Mouse (Mus musculus) gastrocnemius, postnatal 4 days (tissue): Measurements from ENCODE around the gene Snapc4. TPM values are rescaled to one million over a fixed set of nuclear protein-coding genes. Genes with fewer than 3 reads are reported as not detected.

Source experiments
- DNase-seq, 2 experiments: peaks; one replicate each; pipeline ENCODE4 v3.0.0; 2021 to 2022; ENCODE audit warnings: low spot score in 2 of 2, mixed read lengths in 2 of 2
- long read RNA-seq, 2 experiments: library from polyadenylated mRNA; stranded (forward); transcript quantifications; one replicate each; pipeline ENCODE4 v2.0.0; 2021
- total RNA-seq, 2 experiments: library from RNA; stranded (reverse); gene quantifications; 2 replicates each; pipeline ENCODE4 v1.2.3; 2021

Gene Snapc4
- 10 to 100 TPM; 20.6 to 22.2 TPM for total RNA-seq
- long read RNA-seq, experiment 1, partial matches to known transcripts = 6 of 15 reads
- long read RNA-seq, experiment 1, other reads (novel, unspliced or antisense) = 9 of 15 reads
- long read RNA-seq, experiment 2, full-length matches to known transcripts = 2 of 11 reads
- long read RNA-seq, experiment 2, partial matches to known transcripts = 4 of 11 reads
- long read RNA-seq, experiment 2, other reads (novel, unspliced or antisense) = 5 of 11 reads

DNA sequence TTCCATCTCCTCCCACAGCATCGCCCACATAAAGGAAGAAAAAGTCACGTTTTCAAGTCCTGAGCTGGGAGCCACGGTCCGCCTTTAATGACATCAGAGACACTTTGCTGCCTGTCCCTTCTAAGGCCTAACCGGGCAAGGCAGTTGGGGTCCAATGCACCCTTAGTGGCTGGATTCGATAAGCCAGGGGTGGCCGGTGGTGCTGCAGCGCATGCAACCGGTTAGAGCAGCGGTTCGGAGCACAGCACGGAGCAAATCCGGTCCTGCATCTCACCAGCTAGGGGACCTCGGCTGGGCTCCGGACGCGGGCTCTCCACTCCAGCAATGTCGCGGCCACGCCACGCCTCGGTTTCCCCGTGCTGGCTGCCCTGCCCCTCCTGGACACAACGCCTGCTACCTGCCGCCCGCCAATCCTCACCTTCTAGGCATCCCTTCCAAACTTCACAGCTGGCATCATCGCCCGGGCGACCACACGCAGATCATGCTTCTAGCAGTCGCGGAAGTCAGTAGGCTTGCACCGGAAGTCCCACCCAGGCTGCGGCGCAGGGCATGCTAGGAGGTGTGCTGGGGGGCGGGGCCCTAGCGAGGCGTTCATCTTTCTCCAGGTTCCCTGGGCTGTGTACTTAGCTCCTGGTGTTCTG lies at the start of gene Snapc4:
Gene Snapc4 (minus strand): TSS at position 523 of the 641 bp plus-strand sequence.
- peak; percentile 69 to 83 for DNase-seq

DNA sequence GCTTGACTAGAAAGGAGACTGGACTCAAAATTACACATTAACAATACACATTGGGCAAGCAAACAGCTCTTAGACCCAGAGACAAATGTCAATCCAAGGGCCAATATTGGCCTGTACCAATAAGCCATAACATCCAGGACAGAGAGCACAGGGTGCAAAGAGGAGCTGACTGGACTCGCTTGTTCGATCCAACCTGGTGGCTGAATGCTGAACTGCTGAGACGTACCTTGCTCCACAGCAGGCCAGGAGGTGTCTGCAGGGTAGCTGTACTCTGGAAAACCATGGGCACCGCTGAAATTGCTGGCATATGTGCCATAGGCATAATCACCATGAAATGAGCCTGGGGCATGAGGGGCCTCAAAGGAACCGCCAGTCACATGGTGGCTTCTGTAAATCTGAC lies 49.4 kb upstream of the Snapc4 start:
- DNase-seq = no peak

DNA sequence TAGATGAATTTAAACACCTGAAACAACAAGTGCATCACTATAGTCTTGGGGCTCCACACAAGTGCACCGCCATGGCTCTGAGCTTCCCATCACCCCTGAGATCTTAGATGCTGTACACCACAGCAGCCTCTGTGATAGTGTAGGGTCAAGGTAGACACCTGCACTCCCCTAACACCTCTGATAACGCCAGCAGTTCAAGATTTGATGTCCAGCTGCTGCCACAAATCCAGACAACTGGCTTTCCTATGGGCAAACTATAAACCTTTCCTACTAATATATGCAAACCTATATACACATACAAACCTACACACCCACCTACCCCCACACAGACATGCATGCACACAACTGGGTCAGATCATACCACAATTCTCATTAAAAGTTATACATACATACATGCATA lies 44.1 kb upstream of the Snapc4 start:
- no peak for DNase-seq

DNA sequence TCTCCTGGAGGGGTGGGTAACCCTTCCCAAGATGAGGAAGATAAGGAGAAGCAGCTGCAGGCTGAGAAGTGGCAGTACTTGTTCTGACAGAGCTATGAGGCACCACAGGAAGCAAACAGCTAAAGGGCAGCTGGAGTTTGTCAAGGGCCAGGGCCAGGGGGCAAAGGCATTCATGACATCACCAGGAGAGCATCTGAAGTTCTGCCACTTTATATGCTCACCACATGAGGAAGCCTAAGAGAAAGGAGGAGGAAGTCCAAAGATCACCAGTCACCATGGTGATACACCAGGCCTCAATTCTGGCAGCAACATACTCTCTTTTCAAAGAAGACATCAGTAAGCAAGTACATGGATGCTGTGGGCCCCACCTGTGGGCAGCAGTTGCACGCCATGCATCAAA lies 42.6 kb upstream of the Snapc4 start:
- no peak for DNase-seq

DNA sequence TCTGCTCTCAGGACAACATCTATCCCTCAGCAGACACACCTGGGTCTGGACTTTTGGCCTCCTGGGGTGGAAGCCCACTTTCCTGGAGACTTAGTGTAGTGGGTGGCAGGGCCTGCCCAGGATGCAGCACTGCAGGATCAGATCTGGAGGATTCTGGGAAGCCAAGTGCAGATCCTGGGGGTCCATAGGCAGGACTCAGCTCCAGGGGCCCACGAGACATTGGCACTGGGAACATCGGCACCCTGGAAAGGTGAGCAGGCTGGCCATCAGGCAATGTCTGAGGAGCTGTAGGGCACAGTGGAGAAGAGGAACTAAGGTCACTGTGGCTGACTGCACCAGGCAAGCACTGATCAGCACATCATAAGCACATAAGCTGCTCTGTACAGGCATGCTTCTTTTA lies 41.5 kb upstream of the Snapc4 start:
- no peak for DNase-seq

DNA sequence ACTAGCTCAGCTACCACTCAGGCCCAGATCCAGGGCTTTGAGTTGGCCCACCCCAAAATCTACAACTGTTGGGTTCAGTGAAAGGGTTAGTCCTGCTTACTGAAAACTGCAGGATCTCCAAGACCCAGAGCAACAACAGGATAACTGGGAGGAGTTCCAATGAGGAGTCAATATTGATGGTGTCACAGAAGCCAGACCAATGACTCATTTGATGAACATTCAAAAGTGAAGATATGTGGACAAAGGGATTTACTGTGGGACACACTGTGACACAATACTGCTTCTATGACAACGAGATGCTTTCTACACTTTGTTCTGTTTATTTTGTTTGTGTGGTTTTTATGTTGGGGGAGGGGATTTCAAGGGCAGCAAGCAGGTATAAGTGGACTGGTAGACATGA lies 37.7 kb upstream of the Snapc4 start:
- no peak for DNase-seq

DNA sequence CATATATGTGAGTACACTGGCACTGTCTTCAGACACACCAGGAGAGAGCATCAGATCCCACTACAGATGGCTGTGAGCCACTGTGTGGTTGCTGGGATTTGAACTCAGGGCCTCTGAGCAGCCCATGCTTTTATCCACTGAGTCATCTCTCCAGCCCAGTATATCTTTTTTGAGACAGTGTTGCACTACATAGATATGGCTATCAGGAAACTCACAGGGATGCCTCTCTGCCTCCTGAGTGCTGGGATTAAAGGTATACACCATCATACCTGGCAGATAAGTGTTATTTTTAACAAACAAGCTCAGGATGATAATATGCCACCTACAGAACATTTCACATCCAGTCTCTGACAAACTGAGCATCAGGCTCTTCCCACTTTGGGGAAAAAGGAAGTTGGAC lies 36.6 kb upstream of the Snapc4 start:
- DNase-seq = no peak

DNA sequence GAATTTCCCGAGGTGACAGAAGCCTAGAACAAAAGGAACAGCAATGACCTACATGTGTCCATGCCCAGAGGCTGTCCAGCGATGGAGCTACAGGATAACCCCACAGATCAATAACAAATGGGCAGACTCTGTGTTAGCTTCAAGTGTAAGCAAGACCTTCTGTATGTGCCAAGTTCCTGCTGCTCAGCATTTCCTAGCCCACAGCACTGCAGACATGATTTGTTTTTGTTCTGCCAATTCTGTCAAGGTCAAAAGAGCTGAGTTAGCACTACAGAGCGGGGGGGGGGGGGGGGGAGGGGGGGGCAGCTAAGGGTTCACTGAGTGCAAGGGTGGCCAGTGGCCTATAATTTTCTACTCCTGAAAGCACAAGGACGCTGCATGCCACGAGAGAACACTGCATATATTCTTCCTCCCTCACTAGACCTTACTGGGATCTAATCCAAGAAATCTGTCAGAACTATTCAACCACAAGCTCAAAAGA lies 30.5 kb upstream of the Snapc4 start:
- DNase-seq = no peak

DNA sequence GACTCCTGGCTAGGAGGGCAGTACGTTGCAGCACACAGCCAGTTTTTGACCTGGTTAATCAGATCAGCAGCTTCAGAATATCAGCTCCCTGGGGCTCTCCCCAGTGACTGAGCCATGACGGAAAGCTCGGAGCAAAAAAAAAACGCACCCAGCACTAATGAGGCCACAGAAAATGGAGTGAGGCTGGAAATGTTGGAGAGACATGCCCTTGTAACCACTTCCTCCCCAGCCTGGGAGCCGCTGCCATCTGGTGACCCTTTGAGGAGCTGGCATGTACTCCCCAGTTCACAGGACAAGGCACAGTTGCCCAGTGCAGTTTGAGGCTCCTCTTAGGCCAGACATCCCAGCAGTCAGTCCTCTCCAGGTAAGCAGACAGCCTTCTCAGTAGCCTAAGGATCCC lies 29.6 kb upstream of the Snapc4 start:
- no peak for DNase-seq

DNA sequence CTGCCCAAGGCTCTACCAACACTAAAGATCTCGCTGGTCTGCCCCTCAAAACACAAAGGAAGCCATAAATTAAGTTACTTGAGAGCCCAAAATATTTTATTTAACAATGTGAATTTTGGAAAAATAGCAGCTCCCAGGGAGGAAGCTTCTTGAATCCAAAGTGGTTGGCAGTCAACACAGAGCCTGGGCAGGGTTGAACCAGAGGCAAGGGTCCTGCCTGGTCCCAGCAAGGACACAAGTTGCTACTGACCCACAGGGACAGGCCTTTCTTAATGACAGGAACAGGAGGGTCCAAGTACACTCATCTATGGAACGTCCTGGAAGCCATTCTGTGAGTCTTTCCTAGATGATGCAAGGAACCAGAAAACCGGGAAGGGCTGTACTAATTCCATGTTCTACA lies 28.9 kb upstream of the Snapc4 start:
- no peak for DNase-seq

DNA sequence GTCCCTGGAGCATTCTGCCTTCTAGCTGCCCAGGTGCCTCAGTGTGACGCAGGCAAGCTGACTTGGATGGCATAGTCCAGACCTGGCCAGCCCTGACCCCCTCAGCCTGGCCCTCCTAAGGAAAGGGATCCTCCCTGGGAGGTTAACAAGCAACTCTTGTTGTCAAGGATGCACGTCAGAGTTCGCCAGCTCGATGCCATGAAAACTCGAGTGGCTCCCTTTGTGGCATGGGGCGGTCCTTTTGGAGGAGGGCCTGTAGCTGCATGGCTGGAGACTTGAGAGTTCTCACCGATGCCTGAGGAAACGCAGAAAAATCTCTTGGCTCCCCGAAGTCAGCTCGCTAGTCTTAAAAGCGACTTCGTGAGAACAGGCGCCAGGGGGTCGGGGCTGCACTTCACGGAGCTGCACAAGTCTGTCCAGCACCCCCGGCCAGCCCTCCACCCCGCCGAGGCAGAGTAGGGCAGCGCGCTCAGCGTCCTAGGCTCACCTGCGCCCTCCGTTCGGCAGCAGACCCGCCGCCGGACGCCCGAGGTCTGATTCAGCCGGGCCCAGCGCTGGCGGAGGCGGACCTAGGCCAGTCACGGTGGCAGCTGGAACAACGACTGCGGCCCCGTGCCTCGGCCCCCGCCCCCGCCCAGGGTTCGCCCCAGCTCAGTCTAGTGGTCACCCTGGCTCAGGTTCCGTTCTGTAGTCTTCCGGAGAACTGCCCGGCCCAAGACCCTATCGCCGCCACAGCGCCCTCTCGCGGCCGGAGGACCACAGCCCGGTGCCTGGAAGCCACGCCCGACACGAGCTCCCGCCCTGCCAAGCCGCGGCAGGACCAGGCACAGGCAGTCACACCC lies 28.3 kb upstream of the Snapc4 start, which contains the start of gene Inpp5e:
Gene Inpp5e (minus strand): TSS at position 689 of the 842 bp plus-strand sequence.
- DNase-seq = peak; percentile 98 to 99

DNA sequence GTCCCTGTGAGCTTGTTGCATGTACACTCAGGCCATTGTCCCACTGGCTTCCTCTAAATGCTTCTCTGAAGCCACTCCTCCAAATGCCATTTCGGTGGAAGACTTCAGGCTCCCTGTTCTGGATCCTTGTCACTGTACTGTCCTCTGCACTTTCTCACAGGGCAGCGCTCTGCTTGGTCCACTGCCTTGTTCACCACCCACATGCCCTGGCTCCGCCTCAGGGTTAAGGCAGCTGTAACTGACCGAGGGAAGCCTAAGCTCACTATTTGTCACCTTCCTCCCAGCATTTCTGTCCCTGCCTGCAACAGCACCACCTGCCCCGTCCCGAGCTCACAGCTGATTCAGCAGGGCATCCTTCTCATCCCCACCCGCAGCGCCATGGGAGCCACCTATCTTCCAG lies 22.9 kb upstream of the Snapc4 start:
- no peak for DNase-seq

DNA sequence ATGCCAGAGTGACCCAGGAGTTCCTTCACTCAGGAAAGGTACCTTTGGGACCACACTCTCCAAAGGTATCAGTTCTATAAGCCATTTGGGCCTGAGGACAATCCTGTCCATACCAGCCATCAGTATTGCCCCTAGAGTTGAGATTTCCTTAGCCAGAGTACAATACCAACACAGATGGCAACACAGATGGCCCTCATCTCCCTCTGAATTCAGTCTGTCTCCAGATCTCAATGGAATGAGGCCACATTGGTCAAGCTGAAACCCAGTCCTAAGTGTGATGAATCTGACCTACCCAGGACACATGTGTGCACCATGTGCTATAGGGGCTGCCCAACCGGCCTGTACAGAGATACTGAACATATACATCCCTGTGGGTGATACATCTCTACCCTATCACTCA lies 21.8 kb upstream of the Snapc4 start:
- DNase-seq = no peak

DNA sequence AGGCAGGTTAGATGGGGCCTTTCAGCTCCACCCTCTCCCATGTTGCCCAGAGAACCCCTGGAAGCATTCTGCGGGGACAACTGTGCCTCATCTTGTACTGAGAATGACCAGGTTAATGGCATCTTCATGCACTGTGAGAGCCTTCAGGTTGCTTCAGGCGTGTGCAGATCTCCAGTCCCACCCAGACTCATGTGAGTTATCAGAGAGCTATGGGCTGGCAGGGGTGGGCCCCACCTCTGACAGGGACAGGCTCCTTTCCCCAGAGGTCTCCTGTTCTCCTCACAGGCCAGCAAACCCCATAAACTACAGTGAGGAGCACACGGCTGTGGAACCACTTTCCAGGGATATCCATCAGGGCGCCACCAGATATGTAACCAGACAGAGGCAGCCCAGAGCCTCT lies 20.6 kb upstream of the Snapc4 start:
- DNase-seq = no peak

DNA sequence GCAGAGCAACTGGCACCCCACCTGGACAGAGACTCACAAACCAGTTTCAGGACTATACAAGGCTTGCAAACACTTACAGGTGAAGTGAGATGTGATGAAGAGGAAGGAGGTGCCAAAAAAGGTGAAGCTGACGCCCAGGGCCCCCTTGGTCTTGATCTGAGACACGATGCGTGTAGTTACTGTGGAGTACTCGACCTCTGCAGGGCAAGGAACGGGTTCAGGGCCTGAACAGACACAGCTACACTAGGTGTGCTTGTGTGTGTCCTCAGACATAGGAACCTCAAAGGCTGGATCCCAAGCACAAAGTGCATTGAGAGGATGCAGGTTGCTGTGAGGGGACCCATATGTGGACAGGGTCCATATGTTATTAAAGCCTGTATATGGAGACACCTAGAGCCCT lies 19.8 kb upstream of the Snapc4 start:
- no peak for DNase-seq

DNA sequence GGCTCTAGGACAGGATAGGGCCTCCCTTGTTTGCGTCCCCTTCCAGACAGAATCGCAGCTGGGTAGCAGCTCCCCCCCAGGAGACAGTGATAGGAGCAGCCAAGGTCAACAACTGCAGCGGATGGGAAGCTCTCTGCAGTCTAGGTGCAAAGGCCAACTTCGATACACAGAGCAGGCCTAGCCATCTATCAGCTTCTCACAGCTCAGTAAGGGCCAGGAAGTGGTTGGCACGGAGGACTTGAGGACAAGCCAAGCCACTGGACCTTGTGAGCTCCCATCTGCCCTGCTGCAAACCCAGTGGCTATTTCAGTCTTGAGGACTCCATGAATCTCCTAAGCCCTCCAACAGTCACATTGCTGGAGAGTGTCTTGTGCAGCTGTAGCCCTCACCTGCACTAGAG lies 19.2 kb upstream of the Snapc4 start:
- DNase-seq = no peak

DNA sequence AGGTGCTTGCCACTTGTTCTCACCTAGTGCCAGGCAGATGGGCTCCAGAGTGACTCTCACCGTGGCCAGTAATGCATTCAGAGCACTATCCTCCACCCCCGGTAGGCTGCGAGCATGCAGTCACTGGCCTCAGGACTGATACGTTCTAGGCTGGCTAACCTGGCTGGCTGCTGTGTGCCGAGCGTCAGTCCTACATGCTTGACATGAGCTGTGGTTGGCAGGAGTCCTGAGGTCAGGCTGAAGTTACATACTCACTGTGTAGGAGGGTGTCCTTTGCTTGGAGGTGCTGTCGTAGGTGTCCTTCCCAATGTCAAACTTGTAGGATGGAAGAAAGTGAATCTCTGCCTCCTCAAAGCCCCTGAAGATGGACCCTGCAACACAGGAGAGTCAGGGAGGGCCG lies 18.5 kb upstream of the Snapc4 start:
- DNase-seq = no peak

DNA sequence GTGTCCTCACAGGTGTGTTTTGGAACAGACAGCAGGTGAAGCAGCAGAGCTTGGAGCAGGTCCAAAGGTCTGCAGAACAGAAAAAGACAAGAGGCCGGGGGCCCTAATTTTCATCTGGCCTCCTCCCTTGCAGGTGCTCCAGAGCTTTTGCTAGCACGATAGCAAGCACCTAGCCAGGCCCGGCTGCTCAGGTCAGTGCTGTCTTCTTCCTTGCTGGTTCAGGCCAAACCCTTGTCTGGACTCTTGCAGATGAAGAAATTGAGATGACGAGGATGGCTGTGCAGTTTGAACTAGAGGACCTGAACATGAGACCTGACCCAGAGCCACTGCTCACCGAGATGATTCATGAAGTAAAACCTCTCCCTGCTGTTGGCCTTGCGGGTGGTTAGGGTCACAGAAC lies 11.2 kb upstream of the Snapc4 start:
- no peak for DNase-seq

DNA sequence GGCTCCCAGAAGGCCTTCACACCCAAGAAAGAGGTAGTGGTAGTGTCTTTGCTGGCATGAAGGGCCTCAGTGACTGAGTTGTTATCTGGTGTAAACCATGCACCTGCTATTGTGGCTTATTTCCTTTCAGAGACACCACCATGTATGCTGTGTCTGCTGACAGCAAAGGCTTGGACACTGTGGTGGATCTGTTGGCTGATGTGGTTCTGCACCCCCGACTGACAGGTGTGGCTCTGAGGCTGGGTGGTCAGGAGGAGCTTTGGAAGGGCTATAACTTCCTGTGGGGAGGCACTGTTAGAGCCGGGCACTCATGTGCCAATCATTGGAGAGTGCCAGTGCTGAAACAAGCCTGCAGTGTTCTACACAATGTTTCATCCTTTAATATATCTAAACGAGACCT lies 10.5 kb upstream of the Snapc4 start:
- DNase-seq = no peak

DNA sequence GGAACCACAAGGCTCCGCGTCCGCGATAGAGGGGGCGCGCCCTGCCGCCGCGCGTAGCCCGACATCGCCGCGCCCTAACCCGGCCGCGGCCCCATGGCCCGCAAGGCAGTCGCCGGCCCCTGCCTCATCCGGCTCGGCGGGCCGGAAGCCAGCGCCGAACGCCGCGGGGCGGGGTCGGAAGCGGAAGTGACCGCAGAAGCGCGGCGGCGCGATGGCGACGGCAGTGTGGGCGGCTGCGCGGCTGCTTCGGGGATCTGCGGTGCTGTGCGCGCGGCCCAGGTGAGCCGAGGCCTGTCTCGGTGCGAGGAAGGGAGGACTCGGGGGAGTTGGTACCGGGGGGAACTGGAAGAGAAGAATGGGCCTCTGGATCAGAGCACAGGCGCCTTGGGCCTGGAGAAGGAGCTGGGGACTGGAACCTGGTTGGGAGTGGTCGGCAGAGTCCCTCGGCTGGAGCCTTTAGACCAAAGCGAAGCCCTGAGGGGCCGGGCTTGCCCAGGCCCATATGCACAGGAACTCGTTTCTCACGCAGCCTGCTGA lies 8.8 kb upstream of the Snapc4 start, which contains the start of the genes Entr1 and Pmpca:
Gene Entr1 (minus strand): TSS at position 163 of the 537 bp plus-strand sequence.
Gene Pmpca (plus strand): TSS at position 186 of the 537 bp plus-strand sequence.
- peak; percentile 79 to 88 for DNase-seq

DNA sequence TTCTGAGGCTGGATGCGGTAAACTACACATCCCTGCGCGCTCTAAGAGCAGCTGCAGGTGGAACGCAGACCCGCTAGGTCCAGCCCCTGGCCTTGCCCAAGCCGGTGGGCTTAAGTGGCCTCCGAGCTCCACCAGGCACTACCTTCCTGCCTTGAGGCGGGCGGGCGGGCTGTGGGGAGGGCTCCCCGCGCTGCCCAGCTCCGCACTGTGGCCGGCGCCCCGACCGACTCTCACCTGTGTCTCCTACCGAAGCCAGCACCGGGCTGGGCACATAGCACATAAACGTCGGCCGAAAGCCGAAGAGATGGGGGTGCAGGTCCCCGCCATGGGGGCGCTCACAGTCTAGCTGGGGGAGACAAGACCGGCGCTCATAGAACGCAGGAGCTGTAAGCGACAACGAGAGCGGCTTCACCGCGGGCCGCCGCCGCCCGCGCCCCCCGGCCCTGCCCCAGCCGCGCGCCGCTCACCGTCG lies 8.3 kb upstream of the Snapc4 start:
- DNase-seq = peak in 1 of 2 experiments; percentile 31
